15 mouse cellular contexts compared by ENCODE assay signal in genomic region chr6:122512914-122513878, GRCm38 (mm10). TPM values are rescaled to one million over a fixed set of nuclear protein-coding genes. Genes with fewer than 3 reads are reported as not detected.
DNase-seq lines count a peak whose midpoint lies in the region; ATAC-seq and TF ChIP-seq lines count a peak whose summit lies in the region.
"Had no signal": no experiment of that assay in that cellular context is flagged by ENCODE, and none has a peak within 500 bp of the region (broad histone marks: within the 10 kb centered on the region; RNA-seq: fewer than 3 reads in every experiment).

No protein-coding gene starts in this region.

- no peak for TF ChIP-seq CTCF in gastrocnemius, adult 2 months (IDR thresholded peaks at IDR 0.05)
- no peak for TF ChIP-seq CTCF in stomach, postnatal 0 days (IDR thresholded peaks at IDR 0.05; ENCODE audit: low read depth)

- no peaks in the 10 kb centered on the region for H3K4me1 ChIP-seq in lung, embryonic 15.5 days
- no peaks in the 10 kb centered on the region for H3K4me1 ChIP-seq in heart, embryonic 15.5 days (replicated peaks)
- no peaks in the 10 kb centered on the region for H3K4me1 ChIP-seq in stomach, postnatal 0 days (replicated peaks; ENCODE audit: control insufficient read depth, insufficient read depth)
- no peaks in the 10 kb centered on the region for H3K4me1 ChIP-seq in midbrain, embryonic 16.5 days (ENCODE audit: control insufficient read depth, insufficient read depth, low read length)

- H3K4me2 ChIP-seq in lung, embryonic 15.5 days: no peak overlapping the region
- H3K4me2 ChIP-seq in heart, embryonic 15.5 days: no peak overlapping the region
- peak overlapping the region; percentile 34; the same call in 1 of the 2 replicates for H3K4me2 ChIP-seq in stomach, postnatal 0 days (replicated peaks; ENCODE audit: low read depth)
- no peak overlapping the region for H3K4me2 ChIP-seq in midbrain, embryonic 16.5 days (ENCODE audit: low read length)

- H3K27me3 ChIP-seq in lung, embryonic 15.5 days: no peaks in the 10 kb centered on the region
- no peaks in the 10 kb centered on the region for H3K27me3 ChIP-seq in heart, embryonic 15.5 days
- no peaks in the 10 kb centered on the region for H3K27me3 ChIP-seq in stomach, postnatal 0 days (ENCODE audit: control insufficient read depth, insufficient read depth, low read length)
- H3K27me3 ChIP-seq in midbrain, embryonic 16.5 days (ENCODE audit: control insufficient read depth, insufficient read depth, low read depth, low read length): no peaks in the 10 kb centered on the region

- WGBS in lung, embryonic 15.5 days: 33% methylated on average over 12 of the region's 12 CpGs
- WGBS in heart, embryonic 15.5 days: 45% methylated on average over 12 of the region's 12 CpGs
- 29% methylated on average over 11 of the region's 12 CpGs for WGBS in stomach, postnatal 0 days
- WGBS in midbrain, embryonic 16.5 days: 64% methylated on average over 12 of the region's 12 CpGs

- no peaks in the 10 kb centered on the region for H3K36me3 ChIP-seq in lung, embryonic 15.5 days
- H3K36me3 ChIP-seq in heart, embryonic 15.5 days: no peaks in the 10 kb centered on the region
- H3K36me3 ChIP-seq in stomach, postnatal 0 days (ENCODE audit: control insufficient read depth, insufficient read depth, low read length): no peaks in the 10 kb centered on the region
- H3K36me3 ChIP-seq in midbrain, embryonic 16.5 days (ENCODE audit: control insufficient read depth, insufficient read depth, low read length): no peaks in the 10 kb centered on the region

- H3K9me3 ChIP-seq in lung, embryonic 15.5 days: no peaks in the 10 kb centered on the region
- H3K9me3 ChIP-seq in heart, embryonic 15.5 days (replicated peaks): no peaks in the 10 kb centered on the region
- H3K9me3 ChIP-seq in stomach, postnatal 0 days (ENCODE audit: control insufficient read depth, low read length): no peaks in the 10 kb centered on the region
- H3K9me3 ChIP-seq in midbrain, embryonic 16.5 days (replicated peaks; ENCODE audit: control insufficient read depth, low read length, poor library complexity, severe bottlenecking): no peaks in the 10 kb centered on the region

- intact Hi-C loops in gastrocnemius, adult 2 months (cut with DNase I): no loop called here

- H3K27ac ChIP-seq in gastrocnemius, adult 2 months: peak overlapping the region; percentile 82
- H3K27ac ChIP-seq in lung, embryonic 15.5 days: no peak overlapping the region
- H3K27ac ChIP-seq in heart, embryonic 15.5 days: no peak overlapping the region
- H3K27ac ChIP-seq in stomach, postnatal 0 days (replicated peaks): peak overlapping the region; percentile 78
- H3K27ac ChIP-seq in midbrain, embryonic 16.5 days (ENCODE audit: low read length): no peak overlapping the region

- H3K9ac ChIP-seq in lung, embryonic 15.5 days: no peak overlapping the region
- no peak overlapping the region for H3K9ac ChIP-seq in heart, embryonic 15.5 days
- H3K9ac ChIP-seq in stomach, postnatal 0 days (ENCODE audit: low read length): peak overlapping the region; percentile 47; the same call in 1 of the 2 replicates
- no peak overlapping the region for H3K9ac ChIP-seq in midbrain, embryonic 16.5 days (ENCODE audit: low read depth, low read length)

- no peak for TF ChIP-seq EP300 in stomach, postnatal 0 days (optimal IDR thresholded peaks at IDR 0.05)

- peak; percentile 58 for DNase-seq in gastrocnemius, adult 2 months
- DNase-seq in gastrocnemius, postnatal 10 days: no peak
- DNase-seq in lung, postnatal 36 days: no peak
- DNase-seq in stomach, postnatal 0 days (ENCODE audit: low spot score): no peak
- no peak for DNase-seq in urinary bladder, adult 18-20 months (ENCODE audit: low spot score in 2 of 2)
- DNase-seq: cerebellum, adult 11 months; kidney, postnatal 4 days; right cerebral cortex, postnatal 14 days; thymus, postnatal 4 days had no signal

- peak overlapping the region; percentile 56 for H3K4me3 ChIP-seq in gastrocnemius, adult 2 months
- H3K4me3 ChIP-seq in lung, embryonic 15.5 days: no peak overlapping the region
- H3K4me3 ChIP-seq in heart, embryonic 15.5 days: no peak overlapping the region
- H3K4me3 ChIP-seq in stomach, postnatal 0 days (ENCODE audit: low read depth, low read length): peak overlapping the region; percentile 29
- no peak overlapping the region for H3K4me3 ChIP-seq in midbrain, embryonic 16.5 days (ENCODE audit: low read depth, low read length)

- peak; percentile 43; the same call in 1 of the 2 replicates for ATAC-seq in lung, embryonic 15.5 days (ENCODE audit: borderline replicate concordance, extremely low read depth, low FRiP score, low TSS enrichment)
- ATAC-seq in heart, embryonic 15.5 days (replicated peaks; ENCODE audit: insufficient number of reproducible peaks, insufficient read depth, low FRiP score, low read depth): 0 out of 2 replicates have a peak, but pooled peaks have one; percentile 25
- ATAC-seq in stomach, postnatal 0 days (ENCODE audit: low FRiP score, low TSS enrichment): peak; percentile 53; the same call in 1 of the 2 replicates
- no peak for ATAC-seq in midbrain, embryonic 16.5 days

RNA-seq across cellular contexts. Expression of gene Mfap5, which starts 7.6 kb away (rescaled TPM):
- total RNA-seq in gastrocnemius, adult 2 months (2021): 10 to 100 TPM; 24.3 to 35.4 TPM
- total RNA-seq in gastrocnemius, postnatal 10 days (2021): 100 to 1,000 TPM; 115 to 141 TPM
- polyA plus RNA-seq in lung, embryonic 15.5 days (2015; fragmentation: Nextera tagmentation; extraction: Ambion mirVana): 17.5 and 19.2 TPM in 2 replicates
- polyA plus RNA-seq in heart, embryonic 15.5 days (2015; fragmentation: Nextera tagmentation; extraction: Ambion mirVana): 32.9 and 36.3 TPM in 2 replicates
- polyA plus RNA-seq in stomach, postnatal 0 days (2015; fragmentation: Nextera tagmentation; extraction: Ambion mirVana): 219 and 276 TPM in 2 replicates
- polyA plus RNA-seq in midbrain, embryonic 16.5 days (2015; fragmentation: Nextera tagmentation; extraction: Ambion mirVana): 3.6 and 4.1 TPM in 2 replicates
- total RNA-seq: hematopoietic stem cell, adult 5-6 weeks had no signal
- polyA plus RNA-seq: liver, adult 2 months had no signal

RNA-seq across cellular contexts. Expression of gene Rimklb, which starts 14.6 kb away (rescaled TPM):
- under 1 TPM in 1 of 2 experiments, not detected in 1; 0.99 TPM for total RNA-seq in gastrocnemius, adult 2 months (2021)
- 1 to 10 TPM; 2.1 to 2.6 TPM for total RNA-seq in gastrocnemius, postnatal 10 days (2021)
- 9.1 and 12.3 TPM in 2 replicates for polyA plus RNA-seq in lung, embryonic 15.5 days (2015; fragmentation: Nextera tagmentation; extraction: Ambion mirVana)
- polyA plus RNA-seq in heart, embryonic 15.5 days (2015; fragmentation: Nextera tagmentation; extraction: Ambion mirVana): 0.94 and 4.5 TPM in 2 replicates
- polyA plus RNA-seq in stomach, postnatal 0 days (2015; fragmentation: Nextera tagmentation; extraction: Ambion mirVana): 1.7 and 2.4 TPM in 2 replicates
- polyA plus RNA-seq in midbrain, embryonic 16.5 days (2015; fragmentation: Nextera tagmentation; extraction: Ambion mirVana): 112 and 128 TPM in 2 replicates
- total RNA-seq: hematopoietic stem cell, adult 5-6 weeks; liver, adult 2 months had no signal
- polyA plus RNA-seq: liver, adult 2 months had no signal

RNA-seq across cellular contexts. Expression of gene Aicda, which starts 40.4 kb away (rescaled TPM):
- not detected for total RNA-seq in gastrocnemius, adult 2 months (2021)
- total RNA-seq in gastrocnemius, postnatal 10 days (2021): not detected
- not detected in 2 replicates for polyA plus RNA-seq in lung, embryonic 15.5 days (2015; fragmentation: Nextera tagmentation; extraction: Ambion mirVana)
- 0.14 TPM in 1 of 2 replicates, not detected in the other for polyA plus RNA-seq in heart, embryonic 15.5 days (2015; fragmentation: Nextera tagmentation; extraction: Ambion mirVana)
- polyA plus RNA-seq in stomach, postnatal 0 days (2015; fragmentation: Nextera tagmentation; extraction: Ambion mirVana): 0.04 TPM in 1 of 2 replicates, not detected in the other
- 0.24 and 0.31 TPM in 2 replicates for polyA plus RNA-seq in midbrain, embryonic 16.5 days (2015; fragmentation: Nextera tagmentation; extraction: Ambion mirVana)
- total RNA-seq: adrenal gland, postnatal 4 days; hematopoietic stem cell, adult 5-6 weeks; liver, adult 2 months had no signal
- polyA plus RNA-seq: liver, adult 2 months had no signal

Comparison
In these comparisons a context has a peak if more than half of its experiments do, and no peak if none do; other contexts are left out.
1. H3K27ac ChIP-seq: peak in gastrocnemius, adult 2 months (single experiment) and stomach, postnatal 0 days (single experiment); none in lung, embryonic 15.5 days (single experiment), heart, embryonic 15.5 days (single experiment) and midbrain, embryonic 16.5 days (single experiment).
2. H3K4me3 ChIP-seq: peak in gastrocnemius, adult 2 months (single experiment) and stomach, postnatal 0 days (single experiment); none in lung, embryonic 15.5 days (single experiment), heart, embryonic 15.5 days (single experiment) and midbrain, embryonic 16.5 days (single experiment).